Mouse (Mus musculus): ENCODE measurements around the gene Bcl2l12.

DNA sequence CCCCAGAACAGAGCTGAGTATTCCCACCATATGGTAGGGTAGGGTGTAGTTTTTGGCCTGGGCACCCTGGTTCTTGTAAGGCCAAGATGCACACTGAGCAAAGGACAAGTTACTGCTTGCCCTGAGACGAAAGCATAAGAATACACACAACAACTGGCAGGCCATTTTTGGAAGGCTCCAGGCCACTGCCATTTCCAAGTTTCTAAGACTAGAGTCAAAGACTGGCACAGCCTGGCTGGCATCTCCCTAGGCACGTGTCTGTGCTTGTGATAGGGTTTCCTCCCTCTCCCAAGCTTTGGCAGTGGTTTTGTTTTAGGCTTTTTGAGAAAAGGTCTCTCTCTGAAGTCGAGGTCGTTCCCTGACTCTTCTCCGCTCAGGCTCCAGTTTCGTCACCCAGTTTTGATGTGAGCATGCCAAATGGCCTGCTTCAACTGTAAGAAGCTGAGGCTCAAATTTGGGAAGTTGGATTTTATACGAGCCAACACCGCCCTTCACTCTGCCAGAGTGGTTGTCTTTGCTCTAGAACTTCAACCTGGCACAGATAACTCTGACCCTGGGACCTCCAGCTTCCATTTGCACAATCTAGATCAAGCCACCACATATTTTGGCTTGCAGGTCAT lies 27.2 kb upstream of the Bcl2l12 start:
- TF ChIP-seq MAX (IDR thresholded peaks at IDR 0.05; ENCODE audit: low read depth) (no peak), POLR2A (IDR thresholded peaks at IDR 0.05; ENCODE audit: insufficient read length, low read depth) (no peak), POLR2AphosphoS2 (IDR thresholded peaks at IDR 0.05; ENCODE audit: insufficient read length, low read depth) (no peak), CEBPB (IDR thresholded peaks at IDR 0.05; ENCODE audit: insufficient read depth, poor library complexity, severe bottlenecking) (no peak), MYOG (IDR thresholded peaks at IDR 0.05; ENCODE audit: control insufficient read depth in 1 of 3, insufficient read depth in 1 of 3, insufficient read length in 2 of 3, low read depth in 2 of 3) (no peak)
